Mouse (Mus musculus): ENCODE measurements around the gene Zfp775.

- no peak for TF ChIP-seq TAL1 (IDR thresholded peaks at IDR 0.05; ENCODE audit: low read length)
- TF ChIP-seq GATA1 (IDR thresholded peaks at IDR 0.05; ENCODE audit: low read length): no peak
Observed at GRCm38 (mm10) chr6:48581257-48581656, 20.6 kb upstream of the Zfp775 start.
